Mouse (Mus musculus) hindbrain, embryonic 10.5 days (tissue): Measurements from ENCODE around the gene Cacng7. TPM values are rescaled to one million over a fixed set of nuclear protein-coding genes. Genes with fewer than 3 reads are reported as not detected.
"Not testable (repeated sequence)": the region's sequence is repeated elsewhere in the genome, so short reads cannot be mapped to it uniquely, and the experiment has no call there.

ENCODE experiments used
- DNase-seq: peaks from one replicate; pipeline ENCODE4 v3.0.0-alpha.2; 2017; ENCODE audit warnings: low spot score
- H3K27ac ChIP-seq: fragments of 300-500 bp; sonication (generic); 2 replicates; pipeline ENCODE4 v1.5.1; 2016; ENCODE audit warnings: mild to moderate bottlenecking, moderate library complexity
- H3K27me3 ChIP-seq: fragments of 300-500 bp; sonication (generic); 2 replicates; pipeline ENCODE4 v1.6.1; 2016; ENCODE audit warnings: mild to moderate bottlenecking; ENCODE audit not compliant: poor library complexity, insufficient read depth, severe bottlenecking
- H3K36me3 ChIP-seq: fragments of 300-500 bp; sonication (generic); 2 replicates; pipeline ENCODE4 v1.6.1; 2016; ENCODE audit warnings: mild to moderate bottlenecking, moderate library complexity
- H3K4me1 ChIP-seq: fragments of 300-500 bp; sonication (generic); replicated peaks from 2 replicates; pipeline ENCODE4 v1.6.1; 2016; ENCODE audit warnings: mild to moderate bottlenecking
- H3K4me3 ChIP-seq: fragments of 300-500 bp; sonication (generic); 2 replicates; pipeline ENCODE4 v1.5.1; 2016; ENCODE audit warnings: mild to moderate bottlenecking, moderate library complexity
- H3K9me3 ChIP-seq: fragments of 300-500 bp; sonication (generic); 2 replicates; pipeline ENCODE4 v1.6.1; 2016; ENCODE audit warnings: mild to moderate bottlenecking, moderate library complexity
- WGBS: fragments of 180-500 bp; shearing (Covaris S2); methylation state at CpG from one replicate; pipeline ENCODE4 v1.1.7; 2016; 5-methylcytosine and 5-hydroxymethylcytosine counted together
- polyA plus RNA-seq: library from polyadenylated mRNA; unstranded; fragments of >200 nt; fragmentation: Nextera tagmentation; extraction: Ambion mirVana; gene quantifications from 2 replicates; pipeline ENCODE4 v1.2.1, GENCODE M21; 2016

Gene Cacng7
- 2.2 TPM in 2 replicates for polyA plus RNA-seq

GRCm38 (mm10) chr7:3332619-3333521 lies at the start of gene Cacng7:
Gene Cacng7, plus strand, starts transcription at chr7:3332955.
- Histone ChIP-seq H3K27me3 (peaks cover 21% of the 10 kb centered on the region), H3K27ac (peak within 1 kb of the TSS; percentile 97), H3K4me1 (peaks cover 43% of the 10 kb centered on the region), H3K9me3 (0 out of 2 replicates have a peak, but pooled peaks cover 2% of the 10 kb centered on the region), H3K4me3 (peak within 1 kb of the TSS; percentile 77), H3K36me3 (peaks cover 9% of the 10 kb centered on the region; the same call in 1 of the 2 replicates)
- DNase-seq: peak; percentile 85
- WGBS: under 1% methylated on average over 63 of the region's 65 CpGs

GRCm38 (mm10) chr7:3283081-3283875 lies 49.5 kb upstream of the Cacng7 start:
- no peak overlapping the region for H3K27ac ChIP-seq
- H3K27me3 ChIP-seq: no peaks in the 10 kb centered on the region
- no peaks in the 10 kb centered on the region for H3K36me3 ChIP-seq
- no peak for DNase-seq
- 89% methylated on average over 11 of the region's 11 CpGs for WGBS
- H3K4me1 ChIP-seq: peaks cover 4% of the 10 kb centered on the region
- no peak overlapping the region for H3K4me3 ChIP-seq
- no peaks in the 10 kb centered on the region for H3K9me3 ChIP-seq

- DNase-seq: no peak
- H3K27ac ChIP-seq: no peak overlapping the region
- WGBS: 88% methylated on average over 10 of the region's 10 CpGs
- no peaks in the 10 kb centered on the region for H3K9me3 ChIP-seq
- H3K27me3 ChIP-seq: no peaks in the 10 kb centered on the region
- no peak overlapping the region for H3K4me3 ChIP-seq
- peaks cover 13% of the 10 kb centered on the region for H3K4me1 ChIP-seq
- H3K36me3 ChIP-seq: no peaks in the 10 kb centered on the region
Observed at GRCm38 (mm10) chr7:3284604-3285003, 48.2 kb upstream of the Cacng7 start.

DNA sequence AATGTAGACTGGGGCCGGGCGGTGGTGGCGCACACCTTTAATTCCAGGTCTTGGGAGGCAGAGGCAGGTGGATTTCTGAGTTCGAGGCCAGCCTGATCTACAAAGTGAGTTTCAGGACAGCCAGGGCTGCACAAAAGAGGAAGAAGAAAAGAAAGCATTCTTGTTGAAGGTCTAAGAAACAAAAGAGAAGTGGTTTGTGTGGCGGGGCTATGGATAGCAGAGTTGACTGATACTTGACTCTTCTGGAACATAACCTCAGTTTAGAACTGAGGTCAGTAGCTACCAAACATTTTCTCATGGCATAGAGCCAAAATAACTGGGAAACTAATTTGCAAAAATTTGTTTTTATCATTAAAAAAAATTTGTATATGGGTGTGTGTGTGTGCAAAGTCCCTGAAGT lies 46.7 kb upstream of the Cacng7 start:
- no peaks in the 10 kb centered on the region for H3K36me3 ChIP-seq
- WGBS: 93% methylated on average over 5 of the region's 5 CpGs
- H3K9me3 ChIP-seq: no peaks in the 10 kb centered on the region
- H3K27me3 ChIP-seq: no peaks in the 10 kb centered on the region
- no peak overlapping the region for H3K27ac ChIP-seq
- DNase-seq: no peak
- peaks cover 26% of the 10 kb centered on the region for H3K4me1 ChIP-seq
- no peak overlapping the region for H3K4me3 ChIP-seq

DNA sequence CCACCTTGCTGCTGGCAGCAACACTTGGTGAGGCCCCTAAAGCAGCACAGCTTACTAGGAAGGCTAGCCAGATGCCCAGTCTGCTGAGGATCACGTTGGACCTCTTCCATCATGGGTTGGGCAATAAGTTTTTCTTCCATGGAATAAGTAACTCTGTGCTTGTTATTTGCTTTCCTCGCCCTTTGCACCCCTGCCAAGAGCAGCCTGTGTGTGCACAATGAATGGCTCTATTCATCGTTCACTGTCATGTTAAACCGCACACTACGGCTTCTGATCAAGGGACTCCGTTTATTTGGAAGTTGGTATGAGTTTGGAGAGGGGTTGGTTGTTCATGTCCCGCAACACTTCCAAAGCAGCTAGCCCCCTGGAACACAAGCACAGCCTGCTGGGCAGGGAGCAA lies 45.6 kb upstream of the Cacng7 start:
- DNase-seq: no peak
- no peak overlapping the region for H3K27ac ChIP-seq
- H3K4me3 ChIP-seq: no peak overlapping the region
- 61% methylated on average over 7 of the region's 7 CpGs for WGBS
- peaks cover 37% of the 10 kb centered on the region for H3K4me1 ChIP-seq
- H3K36me3 ChIP-seq: no peaks in the 10 kb centered on the region
- no peaks in the 10 kb centered on the region for H3K9me3 ChIP-seq
- H3K27me3 ChIP-seq: no peaks in the 10 kb centered on the region

- peak; percentile 80 for DNase-seq
- H3K4me1 ChIP-seq: peaks cover 47% of the 10 kb centered on the region
- 2% methylated on average over 30 of the region's 30 CpGs for WGBS
- no peaks in the 10 kb centered on the region for H3K9me3 ChIP-seq
- no peaks in the 10 kb centered on the region for H3K27me3 ChIP-seq
- H3K36me3 ChIP-seq: peaks cover 7% of the 10 kb centered on the region; the same call in 1 of the 2 replicates
- peak within 1 kb of the TSS; percentile 56 for H3K4me3 ChIP-seq
- H3K27ac ChIP-seq: peak within 1 kb of the TSS; percentile 89
Observed at GRCm38 (mm10) chr7:3288976-3289970, 43.5 kb upstream of the Cacng7 start, which contains the start of the genes Myadm and Prkcg. Gene Myadm, plus strand, starts transcription at chr7:3289080. Gene Prkcg, plus strand, starts transcription at chr7:3289179.

DNA sequence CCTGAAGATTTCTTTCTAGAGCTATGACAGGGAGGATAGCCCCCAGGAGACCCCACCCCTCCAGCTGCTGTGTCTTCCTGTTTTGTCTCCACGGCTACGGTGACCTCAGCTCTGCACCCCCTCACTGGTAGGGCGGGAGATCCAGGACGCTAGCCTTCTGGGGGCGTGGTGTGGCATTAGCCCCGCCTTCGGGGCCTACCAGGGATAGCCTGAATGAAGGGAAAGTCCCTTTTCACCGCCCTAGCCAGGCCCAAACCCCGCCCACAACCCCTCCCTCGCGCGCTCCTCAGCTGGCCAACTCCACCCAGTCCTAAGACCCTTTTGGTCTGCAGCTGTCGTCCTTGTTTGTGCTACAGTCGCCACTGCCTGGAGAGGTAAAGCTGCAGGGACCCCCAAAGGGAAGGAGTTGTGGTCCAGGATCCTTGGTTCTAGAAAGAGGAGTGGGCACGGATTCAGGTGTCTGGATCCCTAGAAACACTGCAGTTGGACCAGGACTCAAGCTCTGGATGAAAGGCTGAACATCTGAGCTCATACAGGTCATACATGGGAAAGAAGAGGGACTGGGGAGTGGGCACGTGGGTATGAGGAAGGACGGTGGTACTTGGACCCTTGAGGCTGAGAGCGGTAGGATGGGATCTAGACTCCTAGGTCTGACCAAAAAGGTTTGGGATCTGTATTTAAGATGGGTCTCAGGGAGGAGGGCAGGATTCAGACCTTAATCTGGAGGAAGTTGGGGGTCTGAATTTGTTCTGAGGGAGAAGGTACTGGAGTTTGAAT lies 42.3 kb upstream of the Cacng7 start:
- H3K4me3 ChIP-seq: peak overlapping the region; percentile 56
- peaks cover 47% of the 10 kb centered on the region for H3K4me1 ChIP-seq
- H3K36me3 ChIP-seq: peaks cover 14% of the 10 kb centered on the region
- DNase-seq: peak; percentile 97
- H3K9me3 ChIP-seq: no peaks in the 10 kb centered on the region
- peak overlapping the region; percentile 89 for H3K27ac ChIP-seq
- no peaks in the 10 kb centered on the region for H3K27me3 ChIP-seq
- under 1% methylated on average over 18 of the region's 18 CpGs for WGBS

DNA sequence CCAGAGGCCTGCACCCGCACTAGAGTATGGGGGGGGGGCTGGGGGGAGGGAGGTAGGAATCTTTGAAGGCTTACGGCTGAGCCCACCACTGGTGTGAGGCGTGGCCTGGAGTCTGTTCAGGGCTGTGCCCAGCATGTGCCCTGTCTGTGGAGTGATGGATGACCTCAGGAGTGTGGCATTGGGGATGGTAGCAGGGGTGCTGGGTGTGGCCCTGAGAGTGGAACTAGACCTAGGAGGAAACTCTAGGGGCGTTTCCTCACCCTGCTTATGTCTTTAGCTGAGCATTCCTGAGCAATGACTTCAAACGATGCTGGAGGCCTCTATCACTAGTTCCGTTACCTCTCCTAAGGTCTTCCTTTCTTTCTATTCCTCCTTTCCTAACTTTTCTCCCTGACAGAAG lies 41.6 kb upstream of the Cacng7 start:
- Histone ChIP-seq H3K27me3 (no peaks in the 10 kb centered on the region), H3K27ac (peak overlapping the region; percentile 89), H3K9me3 (no peaks in the 10 kb centered on the region), H3K4me1 (peaks cover 47% of the 10 kb centered on the region), H3K36me3 (peaks cover 17% of the 10 kb centered on the region), H3K4me3 (peak overlapping the region; percentile 56)
- peak; percentile 22 for DNase-seq
- 41% methylated on average over 6 of the region's 6 CpGs for WGBS

GRCm38 (mm10) chr7:3291764-3292163 lies 41.0 kb upstream of the Cacng7 start:
- peaks cover 22% of the 10 kb centered on the region for H3K36me3 ChIP-seq
- DNase-seq: no peak
- 78% methylated on average over 3 of the region's 3 CpGs for WGBS

GRCm38 (mm10) chr7:3292271-3292670 lies 40.5 kb upstream of the Cacng7 start:
- H3K4me1 ChIP-seq: peaks cover 43% of the 10 kb centered on the region

More at GRCm38 (mm10) chr7:3291764-3292163, 41.0 kb upstream of the Cacng7 start:
- peak overlapping the region; percentile 56; the same call in 1 of the 2 replicates for H3K4me3 ChIP-seq
- H3K4me1 ChIP-seq: peaks cover 47% of the 10 kb centered on the region
- peaks cover 2% of the 10 kb centered on the region; the same call in 1 of the 2 replicates for H3K9me3 ChIP-seq
- no peak overlapping the region for H3K27ac ChIP-seq
- H3K27me3 ChIP-seq: no peaks in the 10 kb centered on the region

GRCm38 (mm10) chr7:3292791-3293190 lies 40.0 kb upstream of the Cacng7 start:
- Histone ChIP-seq H3K4me3 (peak overlapping the region; percentile 56), H3K4me1 (peaks cover 42% of the 10 kb centered on the region), H3K27ac (peak overlapping the region; percentile 83)

More at GRCm38 (mm10) chr7:3292271-3292670, 40.5 kb upstream of the Cacng7 start:
- Histone ChIP-seq H3K4me3 (peak overlapping the region; percentile 56), H3K36me3 (peaks cover 27% of the 10 kb centered on the region), H3K27ac (peak overlapping the region; percentile 83)
- H3K27me3 ChIP-seq, H3K9me3 ChIP-seq, DNase-seq: not testable (repeated sequence)
- 76% methylated on average over 12 of the region's 12 CpGs for WGBS

More at GRCm38 (mm10) chr7:3292791-3293190, 40.0 kb upstream of the Cacng7 start:
- peak; percentile 74 for DNase-seq
- no peaks in the 10 kb centered on the region for H3K27me3 ChIP-seq
- peaks cover 32% of the 10 kb centered on the region for H3K36me3 ChIP-seq
- peaks cover 3% of the 10 kb centered on the region; the same call in 1 of the 2 replicates for H3K9me3 ChIP-seq
- 3% methylated on average over 14 of the region's 14 CpGs for WGBS
